Mouse (Mus musculus) neural tube, embryonic 11.5 days (tissue): ENCODE results near the gene Rbfox3. TPM values are rescaled to one million over a fixed set of nuclear protein-coding genes. Genes with fewer than 3 reads are reported as not detected.

ENCODE experiments used
- ATAC-seq: fragments of 200-750 bp; cut with Nextera tagmentation; 2 replicates; pipeline ENCODE4 v1.8.0; 2017; ENCODE audit warnings: moderate number of reproducible peaks, mild to moderate bottlenecking, moderate TSS enrichment, moderate library complexity; ENCODE audit not compliant: insufficient read depth, low FRiP score, low TSS enrichment
- DNase-seq: peaks from one replicate; pipeline ENCODE4 v3.0.0-alpha.2; 2015; ENCODE audit warnings: low spot score
- H3K27ac ChIP-seq: fragments of 300-500 bp; sonication (generic); 2 replicates; pipeline ENCODE4 v1.5.1; 2014; ENCODE audit warnings: low read depth, mild to moderate bottlenecking, low read length
- H3K27me3 ChIP-seq: fragments of 300-500 bp; sonication (generic); 2 replicates; pipeline ENCODE4 v1.6.1; 2014; ENCODE audit warnings: mild to moderate bottlenecking, low read length, mixed read lengths; ENCODE audit not compliant: control insufficient read depth, insufficient read depth
- H3K36me3 ChIP-seq: fragments of 300-500 bp; sonication (generic); 2 replicates; pipeline ENCODE4 v1.6.1; 2014; ENCODE audit warnings: mild to moderate bottlenecking, low read length, moderate library complexity, mixed read lengths; ENCODE audit not compliant: control insufficient read depth, insufficient read depth
- H3K4me1 ChIP-seq: fragments of 300-500 bp; sonication (generic); 2 replicates; pipeline ENCODE4 v1.6.1; 2014; ENCODE audit warnings: low read length, mixed read lengths; ENCODE audit not compliant: control insufficient read depth, insufficient read depth
- H3K4me2 ChIP-seq: fragments of 300-500 bp; sonication (generic); 2 replicates; pipeline ENCODE4 v1.6.1; 2014; ENCODE audit warnings: low read depth, mild to moderate bottlenecking, moderate library complexity
- H3K4me3 ChIP-seq: fragments of 300-500 bp; sonication (generic); 2 replicates; pipeline ENCODE4 v1.5.1; 2014; ENCODE audit warnings: low read depth, low read length
- H3K9ac ChIP-seq: fragments of 300-500 bp; sonication (generic); 2 replicates; pipeline ENCODE4 v1.6.1; 2014; ENCODE audit warnings: mild to moderate bottlenecking, low read length
- H3K9me3 ChIP-seq: fragments of 300-500 bp; sonication (generic); 2 replicates; pipeline ENCODE4 v1.6.1; 2016; ENCODE audit warnings: low read length; ENCODE audit not compliant: control insufficient read depth
- WGBS: fragments of 180-500 bp; shearing (Covaris S2); extraction: QIAGEN DNeasy Blood & Tissue Kit; methylation state at CpG from one replicate; pipeline ENCODE4 v1.1.7; 2014; 5-methylcytosine and 5-hydroxymethylcytosine counted together
- polyA plus RNA-seq: library from polyadenylated mRNA; unstranded; fragments of >200 nt; fragmentation: Nextera tagmentation; extraction: Ambion mirVana; gene quantifications from 2 replicates; pipeline ENCODE4 v1.2.1, GENCODE M21; 2014

Rbfox3 gene
- polyA plus RNA-seq, 1 experiment from 2014 or later: 16.2 TPM

GRCm38 (mm10) chr11:118455788-118456187 lies 455.6 kb downstream of the Rbfox3 start:
- Histone ChIP-seq H3K27ac (no peak overlapping the region), H3K27me3 (no peaks in the 10 kb centered on the region), H3K9ac (no peak overlapping the region), H3K4me2 (no peak overlapping the region), H3K9me3 (0 out of 2 replicates have a peak, but pooled peaks cover 2% of the 10 kb centered on the region), H3K4me1 (no peaks in the 10 kb centered on the region), H3K36me3 (no peaks in the 10 kb centered on the region), H3K4me3 (no peak overlapping the region)
- DNase-seq: no peak
- WGBS: 88% methylated on average over 6 of the region's 6 CpGs
- ATAC-seq: no peak

GRCm38 (mm10) chr11:118453886-118454671 lies 457.3 kb downstream of the Rbfox3 start:
- Histone ChIP-seq H3K4me3 (no peak overlapping the region), H3K27ac (no peak overlapping the region), H3K27me3 (no peaks in the 10 kb centered on the region), H3K36me3 (no peaks in the 10 kb centered on the region), H3K4me2 (no peak overlapping the region), H3K9ac (no peak overlapping the region), H3K9me3 (no peaks in the 10 kb centered on the region), H3K4me1 (no peaks in the 10 kb centered on the region)
- 74% methylated on average over 11 of the region's 11 CpGs for WGBS
- DNase-seq: no peak
- no peak for ATAC-seq

- 65% methylated on average over 2 of the region's 2 CpGs for WGBS
- ATAC-seq (no peak), DNase-seq (no peak)
- H3K36me3 ChIP-seq: no peaks in the 10 kb centered on the region
- H3K9me3 ChIP-seq: no peaks in the 10 kb centered on the region
- no peak overlapping the region for H3K4me3 ChIP-seq
- no peak overlapping the region for H3K27ac ChIP-seq
- no peak overlapping the region for H3K9ac ChIP-seq
- no peaks in the 10 kb centered on the region for H3K4me1 ChIP-seq
- H3K27me3 ChIP-seq: no peaks in the 10 kb centered on the region
- H3K4me2 ChIP-seq: no peak overlapping the region
Observed at GRCm38 (mm10) chr11:118452955-118453354, 458.4 kb downstream of the Rbfox3 start.

GRCm38 (mm10) chr11:118451211-118451610 lies 460.2 kb downstream of the Rbfox3 start:
- no peaks in the 10 kb centered on the region for H3K9me3 ChIP-seq
- DNase-seq (no peak), ATAC-seq (no peak)
- no peaks in the 10 kb centered on the region for H3K27me3 ChIP-seq
- H3K4me3 ChIP-seq: no peak overlapping the region
- H3K27ac ChIP-seq: no peak overlapping the region
- H3K9ac ChIP-seq: no peak overlapping the region
- H3K4me1 ChIP-seq: no peaks in the 10 kb centered on the region
- WGBS: 88% methylated on average over 6 of the region's 6 CpGs
- H3K4me2 ChIP-seq: no peak overlapping the region
- no peaks in the 10 kb centered on the region for H3K36me3 ChIP-seq

GRCm38 (mm10) chr11:118448385-118448784 lies 463.0 kb downstream of the Rbfox3 start:
- no peak overlapping the region for H3K9ac ChIP-seq
- no peaks in the 10 kb centered on the region for H3K36me3 ChIP-seq
- H3K4me3 ChIP-seq: no peak overlapping the region
- DNase-seq: no peak
- H3K4me1 ChIP-seq: no peaks in the 10 kb centered on the region
- H3K27me3 ChIP-seq: no peaks in the 10 kb centered on the region
- no peak for ATAC-seq
- H3K4me2 ChIP-seq: no peak overlapping the region
- H3K27ac ChIP-seq: no peak overlapping the region
- 88% methylated on average over 8 of the region's 8 CpGs for WGBS
- H3K9me3 ChIP-seq: no peaks in the 10 kb centered on the region

- no peak overlapping the region for H3K27ac ChIP-seq
- DNase-seq (no peak), ATAC-seq (no peak)
- no peak overlapping the region for H3K4me2 ChIP-seq
- no peak overlapping the region for H3K9ac ChIP-seq
- WGBS: 57% methylated on average over 4 of the region's 4 CpGs
- no peaks in the 10 kb centered on the region for H3K4me1 ChIP-seq
- no peaks in the 10 kb centered on the region for H3K27me3 ChIP-seq
- H3K4me3 ChIP-seq: no peak overlapping the region
- no peaks in the 10 kb centered on the region for H3K9me3 ChIP-seq
- no peaks in the 10 kb centered on the region for H3K36me3 ChIP-seq
Observed at GRCm38 (mm10) chr11:118447346-118447745, 464.1 kb downstream of the Rbfox3 start.

GRCm38 (mm10) chr11:118445843-118446242 lies 465.6 kb downstream of the Rbfox3 start:
- Histone ChIP-seq H3K4me1 (no peaks in the 10 kb centered on the region), H3K27ac (no peak overlapping the region), H3K4me3 (no peak overlapping the region), H3K4me2 (no peak overlapping the region), H3K9ac (no peak overlapping the region), H3K27me3 (no peaks in the 10 kb centered on the region), H3K36me3 (no peaks in the 10 kb centered on the region), H3K9me3 (no peaks in the 10 kb centered on the region)
- ATAC-seq: no peak
- WGBS: 30% methylated on average over 3 of the region's 3 CpGs
- peak; percentile 84 for DNase-seq

- no peak overlapping the region for H3K9ac ChIP-seq
- 34% methylated on average over 11 of the region's 11 CpGs for WGBS
- H3K4me3 ChIP-seq: no peak overlapping the region
- no peaks in the 10 kb centered on the region for H3K36me3 ChIP-seq
- H3K27ac ChIP-seq: no peak overlapping the region
- H3K4me1 ChIP-seq: peaks cover 12% of the 10 kb centered on the region
- ATAC-seq (no peak), DNase-seq (peak; percentile 82)
- H3K4me2 ChIP-seq: no peak overlapping the region
- H3K27me3 ChIP-seq: no peaks in the 10 kb centered on the region
- H3K9me3 ChIP-seq: no peaks in the 10 kb centered on the region
Observed at GRCm38 (mm10) chr11:118443201-118443970, 468.0 kb downstream of the Rbfox3 start.

- 85% methylated on average over 13 of the region's 13 CpGs for WGBS
- Histone ChIP-seq H3K4me2 (no peak overlapping the region), H3K36me3 (no peaks in the 10 kb centered on the region), H3K27ac (no peak overlapping the region), H3K9ac (no peak overlapping the region), H3K4me1 (peaks cover 14% of the 10 kb centered on the region), H3K27me3 (no peaks in the 10 kb centered on the region), H3K4me3 (no peak overlapping the region), H3K9me3 (no peaks in the 10 kb centered on the region)
- ATAC-seq: no peak
- no peak for DNase-seq
Observed at GRCm38 (mm10) chr11:118442691-118443090, 468.7 kb downstream of the Rbfox3 start.
